Mouse (Mus musculus): ENCODE measurements around the gene Rac3.

DNA sequence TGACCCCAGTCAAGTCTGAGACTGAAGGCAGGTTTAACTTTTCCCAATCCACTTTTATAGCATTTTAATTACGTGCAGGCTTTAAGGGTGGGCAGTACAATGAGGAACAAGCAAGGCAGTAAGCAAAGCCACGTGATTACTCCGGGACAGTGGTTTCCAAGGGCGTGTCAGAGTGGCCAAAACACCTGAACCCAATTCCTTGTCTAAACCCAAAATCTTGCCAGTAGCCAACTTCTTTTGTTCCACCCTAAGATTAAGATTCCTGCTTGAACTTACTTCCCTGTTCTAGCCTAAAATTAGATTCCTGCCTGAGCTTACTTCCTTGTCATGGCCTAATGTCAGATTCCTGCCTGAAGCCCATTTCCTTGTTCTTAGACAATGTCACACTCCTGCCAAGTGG lies 26.7 kb downstream of the Rac3 start:
- TF ChIP-seq MAFK (IDR thresholded peaks at IDR 0.05; ENCODE audit: insufficient read depth, low read depth, low read length) (no peak), CHD2 (IDR thresholded peaks at IDR 0.05; ENCODE audit: low read depth, low read length) (no peak), HCFC1 (IDR thresholded peaks at IDR 0.05; ENCODE audit: borderline replicate concordance, insufficient read depth, low read length) (no peak), ZC3H11A (IDR thresholded peaks at IDR 0.05; ENCODE audit: borderline replicate concordance, low read depth, low read length) (no peak), ZNF384 (IDR thresholded peaks at IDR 0.05; ENCODE audit: low read depth, low read length) (no peak)

Data from ES-E14 (cell line).